Mouse (Mus musculus) neural tube, embryonic 15.5 days (tissue): ENCODE results near the gene Olfr477. TPM values are rescaled to one million over a fixed set of nuclear protein-coding genes. Genes with fewer than 3 reads are reported as not detected.
"Not testable (repeated sequence)": the region's sequence is repeated elsewhere in the genome, so short reads cannot be mapped to it uniquely, and the experiment has no call there.

Experiments
- ATAC-seq: fragments of 200-750 bp; cut with Nextera tagmentation; 2 replicates; pipeline ENCODE4 v1.8.0; 2017; ENCODE audit warnings: mild to moderate bottlenecking, moderate TSS enrichment, moderate library complexity; ENCODE audit not compliant: low FRiP score
- H3K27ac ChIP-seq: fragments of 300-500 bp; sonication (generic); replicated peaks from 2 replicates; pipeline ENCODE4 v1.5.1; 2015; ENCODE audit warnings: mild to moderate bottlenecking, inconsistent platforms
- H3K27me3 ChIP-seq: fragments of 300-500 bp; sonication (generic); replicated peaks from 2 replicates; pipeline ENCODE4 v1.6.1; 2015; ENCODE audit warnings: inconsistent platforms
- H3K36me3 ChIP-seq: fragments of 300-500 bp; sonication (generic); 2 replicates; pipeline ENCODE4 v1.6.1; 2015; ENCODE audit warnings: inconsistent platforms
- H3K4me1 ChIP-seq: fragments of 300-500 bp; sonication (generic); 2 replicates; pipeline ENCODE4 v1.6.1; 2015; ENCODE audit warnings: inconsistent platforms
- H3K4me2 ChIP-seq: fragments of 300-500 bp; sonication (generic); 2 replicates; pipeline ENCODE4 v1.6.1; 2015; ENCODE audit warnings: inconsistent platforms, mild to moderate bottlenecking, moderate library complexity
- H3K4me3 ChIP-seq: fragments of 300-500 bp; sonication (generic); replicated peaks from 2 replicates; pipeline ENCODE4 v1.5.1; 2015; ENCODE audit warnings: mild to moderate bottlenecking, inconsistent platforms
- H3K9ac ChIP-seq: fragments of 300-500 bp; sonication (generic); replicated peaks from 2 replicates; pipeline ENCODE4 v1.6.1; 2015; ENCODE audit warnings: mild to moderate bottlenecking, inconsistent platforms
- H3K9me3 ChIP-seq: fragments of 300-500 bp; sonication (generic); replicated peaks from 2 replicates; pipeline ENCODE4 v1.6.1; 2016; ENCODE audit warnings: inconsistent platforms
- WGBS: fragments of 180-500 bp; shearing (Covaris S2); methylation state at CpG from one replicate; pipeline ENCODE4 v1.1.7; 2015; ENCODE audit warnings: mixed read lengths; 5-methylcytosine and 5-hydroxymethylcytosine counted together
- polyA plus RNA-seq: library from polyadenylated mRNA; unstranded; fragments of >200 nt; fragmentation: Nextera tagmentation; extraction: Ambion mirVana; gene quantifications from 2 replicates; pipeline ENCODE4 v1.2.1, GENCODE M21; 2015

Olfr477 gene
- polyA plus RNA-seq, result not detected in 2 replicates

DNA sequence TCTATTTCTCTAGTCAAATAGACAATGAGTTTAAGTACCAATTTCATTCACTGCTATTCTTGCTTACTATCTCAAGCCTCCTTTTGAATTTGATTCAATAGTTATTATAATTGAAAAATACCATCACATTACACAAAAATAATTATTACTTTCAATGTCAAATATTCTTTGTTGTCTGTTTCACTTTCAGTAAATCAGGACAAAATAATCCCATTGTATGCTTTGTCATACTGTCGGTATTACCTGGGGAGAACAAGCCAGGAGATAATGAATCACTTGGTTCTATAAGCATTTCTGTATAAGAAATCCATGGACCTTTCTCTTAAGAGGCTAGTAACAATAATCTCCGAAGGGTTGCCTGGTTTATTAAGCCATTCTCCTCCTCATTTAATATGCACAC is at the start of gene Olfr477:
Gene Olfr477, plus strand, starts transcription at position 301 of the 400 bp plus-strand sequence.
- Histone ChIP-seq H3K27ac (no peak within 1 kb of the TSS), H3K27me3 (no peaks in the 10 kb centered on the region), H3K4me2 (no peak within 1 kb of the TSS), H3K9me3 (no peaks in the 10 kb centered on the region), H3K4me3 (no peak within 1 kb of the TSS), H3K4me1 (no peaks in the 10 kb centered on the region), H3K9ac (no peak within 1 kb of the TSS), H3K36me3 (no peaks in the 10 kb centered on the region)
- no peak for ATAC-seq
- WGBS, result 86% methylated on average over 2 of the region's 2 CpGs

DNA sequence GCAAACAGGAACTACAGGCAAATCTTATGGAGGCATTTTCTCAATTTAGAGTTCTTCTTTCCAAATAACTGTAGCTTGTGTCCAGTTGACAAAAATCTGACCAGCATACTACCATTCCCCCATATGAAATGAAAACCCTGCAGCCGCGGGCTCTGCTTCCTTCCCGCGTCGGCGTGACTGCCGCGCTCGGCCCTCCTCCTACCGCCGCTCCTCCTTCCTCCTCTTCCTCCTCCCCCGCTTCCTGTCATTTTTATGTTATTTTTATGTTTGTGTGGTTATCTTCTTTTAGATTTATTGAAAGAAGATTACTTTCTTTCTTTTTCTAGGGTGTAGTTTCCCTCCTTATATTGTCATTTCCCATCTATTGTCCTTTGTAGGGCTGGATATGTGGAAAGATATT is 34.0 kb upstream of the Olfr477 start:
- 96% methylated on average over 12 of the region's 12 CpGs for WGBS
- H3K4me2 ChIP-seq, H3K4me1 ChIP-seq, H3K4me3 ChIP-seq, H3K36me3 ChIP-seq, H3K9ac ChIP-seq, H3K9me3 ChIP-seq, H3K27me3 ChIP-seq, H3K27ac ChIP-seq, ATAC-seq: not testable (repeated sequence)

DNA sequence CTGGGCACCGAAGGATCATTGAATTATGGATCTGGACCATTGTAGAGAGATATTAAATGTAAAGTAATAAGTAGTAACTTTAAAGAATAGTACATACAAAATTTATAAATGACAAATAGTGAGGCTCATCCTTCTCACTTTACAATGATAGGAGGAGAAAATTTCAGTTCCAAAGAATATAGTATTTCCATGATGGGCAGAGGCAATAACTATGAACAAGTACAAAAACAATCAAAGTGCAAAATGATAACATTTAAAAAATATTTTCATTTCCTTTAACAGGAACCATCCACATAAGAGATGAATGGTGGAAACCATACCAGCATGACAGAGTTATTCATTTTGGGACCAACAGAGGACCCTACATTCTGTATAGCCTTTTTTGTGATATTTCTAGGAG is 32.1 kb upstream of the Olfr477 start, which contains the start of gene Olfr474:
Gene Olfr474, plus strand, starts transcription at position 301 of the 400 bp plus-strand sequence.
- no peak within 1 kb of the TSS for H3K9ac ChIP-seq
- H3K9me3 ChIP-seq, result no peaks in the 10 kb centered on the region
- WGBS, result 94% methylated on average over 1 of the region's 1 CpGs
- H3K27me3 ChIP-seq, result no peaks in the 10 kb centered on the region
- no peaks in the 10 kb centered on the region for H3K36me3 ChIP-seq
- no peaks in the 10 kb centered on the region for H3K4me1 ChIP-seq
- no peak for ATAC-seq
- H3K4me3 ChIP-seq, result no peak within 1 kb of the TSS
- no peak within 1 kb of the TSS for H3K27ac ChIP-seq
- H3K4me2 ChIP-seq, result no peak within 1 kb of the TSS

DNA sequence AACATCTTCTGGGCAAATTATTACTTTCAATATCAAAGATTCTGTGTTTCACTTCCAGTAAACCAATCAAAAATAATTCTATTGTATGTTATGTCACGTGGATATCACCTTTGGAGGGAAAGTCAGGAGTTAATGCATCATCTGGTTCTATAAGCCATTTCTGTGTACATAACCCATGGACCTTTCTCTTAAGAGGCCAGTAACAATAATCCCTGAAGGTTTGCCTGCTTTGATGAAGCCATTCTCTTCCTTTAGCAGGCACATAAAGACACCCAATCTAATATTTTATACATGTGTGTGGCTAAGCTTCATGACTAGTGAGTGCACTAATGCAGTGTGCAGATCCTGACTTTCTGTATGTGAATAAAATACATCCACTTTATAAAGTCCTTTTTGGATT is 22.0 kb upstream of the Olfr477 start, which contains the start of gene Olfr476:
Gene Olfr476, plus strand, starts transcription at position 301 of the 400 bp plus-strand sequence.
- H3K36me3 ChIP-seq, result no peaks in the 10 kb centered on the region
- H3K4me2 ChIP-seq, result no peak within 1 kb of the TSS
- no peaks in the 10 kb centered on the region for H3K4me1 ChIP-seq
- ATAC-seq, result no peak
- H3K9me3 ChIP-seq, result no peaks in the 10 kb centered on the region
- WGBS, result 56% methylated on average over 1 of the region's 1 CpGs
- H3K27ac ChIP-seq, result no peak within 1 kb of the TSS
- no peak within 1 kb of the TSS for H3K9ac ChIP-seq
- no peak within 1 kb of the TSS for H3K4me3 ChIP-seq
- H3K27me3 ChIP-seq, result no peaks in the 10 kb centered on the region

DNA sequence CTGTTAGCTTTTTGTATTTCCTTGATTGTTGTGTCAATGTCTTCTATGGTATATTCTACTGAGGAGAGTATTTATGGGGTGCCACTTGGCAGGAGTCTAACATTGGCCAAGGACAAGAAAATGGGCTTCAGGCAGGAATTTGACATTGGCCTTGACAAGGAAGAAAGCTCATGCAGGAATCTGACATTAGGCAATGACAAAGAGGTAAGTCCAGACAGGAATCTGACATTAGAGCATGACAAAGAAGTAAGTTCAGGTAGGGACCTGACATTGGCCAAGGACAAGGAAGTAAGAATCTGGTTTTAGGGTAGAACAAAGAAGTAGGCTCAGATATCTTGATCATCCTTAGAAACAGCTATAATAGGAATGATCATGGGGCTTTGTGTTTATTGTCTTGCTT is 27.8 kb downstream of the Olfr477 start:
- H3K27me3 ChIP-seq, H3K9ac ChIP-seq, H3K27ac ChIP-seq, H3K36me3 ChIP-seq, H3K4me3 ChIP-seq, H3K4me2 ChIP-seq, H3K9me3 ChIP-seq, ATAC-seq, H3K4me1 ChIP-seq: not testable (repeated sequence)

DNA sequence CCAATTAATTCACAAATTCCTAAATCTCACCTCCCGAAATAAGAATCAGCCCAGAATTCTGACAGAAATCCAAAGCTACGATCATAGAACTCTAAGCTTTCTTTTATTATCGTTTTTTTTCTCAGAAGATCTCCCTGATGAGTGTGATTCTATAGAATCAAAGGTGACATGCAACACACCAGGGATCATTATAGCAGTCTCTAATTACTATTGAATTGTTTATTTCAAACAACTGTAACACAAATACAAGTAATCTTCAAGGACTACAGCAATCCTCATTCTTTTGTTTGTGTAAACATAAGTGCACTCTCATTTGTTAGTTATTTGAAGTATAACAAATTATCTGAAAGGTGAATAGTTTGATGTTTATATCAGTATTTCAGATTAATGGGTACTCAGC is 47.4 kb downstream of the Olfr477 start, which contains the start of gene Olfr478:
Gene Olfr478, minus strand, starts transcription at position 101 of the 400 bp plus-strand sequence.
- no peaks in the 10 kb centered on the region for H3K4me1 ChIP-seq
- H3K9ac ChIP-seq, result no peak within 1 kb of the TSS
- H3K36me3 ChIP-seq, result no peaks in the 10 kb centered on the region
- H3K4me3 ChIP-seq, result no peak within 1 kb of the TSS
- H3K27ac ChIP-seq, result no peak within 1 kb of the TSS
- no peak within 1 kb of the TSS for H3K4me2 ChIP-seq
- no peak for ATAC-seq
- WGBS, result 83% methylated on average over 3 of the region's 3 CpGs
- H3K27me3 ChIP-seq, result no peaks in the 10 kb centered on the region
- H3K9me3 ChIP-seq, result no peaks in the 10 kb centered on the region

Other genes starting within 250 kb of the Olfr477 start
- gene Cyb5r2, start 228.7 kb upstream of the Olfr477 start, polyA plus RNA-seq, result 0.09 and 0.26 TPM in 2 replicates
- gene Ovch2, start 185.5 kb upstream of the Olfr477 start, polyA plus RNA-seq, result not detected in 2 replicates
- not detected in 2 replicates for gene Olfr467, start 174.4 kb upstream of the Olfr477 start, polyA plus RNA-seq
- not detected in 2 replicates for gene Olfr469, start 161.2 kb upstream of the Olfr477 start, polyA plus RNA-seq
- not detected in 2 replicates for gene Olfr470, start 139.2 kb upstream of the Olfr477 start, polyA plus RNA-seq
- gene Olfr472, start 88.8 kb upstream of the Olfr477 start, polyA plus RNA-seq, result not detected in 2 replicates
- gene Olfr473, start 56.2 kb upstream of the Olfr477 start, polyA plus RNA-seq, result not detected in 2 replicates
- not detected in 2 replicates for gene Olfr474, start 32.0 kb upstream of the Olfr477 start, polyA plus RNA-seq
- gene Olfr476, start 21.9 kb upstream of the Olfr477 start, polyA plus RNA-seq, result not detected in 2 replicates
- gene Olfr478, start 47.3 kb downstream of the Olfr477 start, polyA plus RNA-seq, result not detected in 2 replicates
- not detected in 2 replicates for gene Olfr479, start 64.0 kb downstream of the Olfr477 start, polyA plus RNA-seq
- not detected in 2 replicates for gene Olfr480, start 80.7 kb downstream of the Olfr477 start, polyA plus RNA-seq
- not detected in 2 replicates for gene Olfr481, start 93.2 kb downstream of the Olfr477 start, polyA plus RNA-seq
- not detected in 2 replicates for gene Olfr482, start 110.9 kb downstream of the Olfr477 start, polyA plus RNA-seq
- gene Olfr483, start 114.2 kb downstream of the Olfr477 start, polyA plus RNA-seq, result not detected in 2 replicates
- not detected in 2 replicates for gene Olfr484, start 140.8 kb downstream of the Olfr477 start, polyA plus RNA-seq
- gene Olfr485, start 173.2 kb downstream of the Olfr477 start, polyA plus RNA-seq, result not detected in 2 replicates
- gene Olfr486, start 186.0 kb downstream of the Olfr477 start, polyA plus RNA-seq, result not detected in 2 replicates
- not detected in 2 replicates for gene Olfr487, start 227.9 kb downstream of the Olfr477 start, polyA plus RNA-seq